Mouse (Mus musculus): ENCODE results near the gene Ccr3.
"Not testable (repeated sequence)": the region's sequence is repeated elsewhere in the genome, so short reads cannot be mapped to it uniquely, and the experiment has no call there.

Gene Ccr3

DNA sequence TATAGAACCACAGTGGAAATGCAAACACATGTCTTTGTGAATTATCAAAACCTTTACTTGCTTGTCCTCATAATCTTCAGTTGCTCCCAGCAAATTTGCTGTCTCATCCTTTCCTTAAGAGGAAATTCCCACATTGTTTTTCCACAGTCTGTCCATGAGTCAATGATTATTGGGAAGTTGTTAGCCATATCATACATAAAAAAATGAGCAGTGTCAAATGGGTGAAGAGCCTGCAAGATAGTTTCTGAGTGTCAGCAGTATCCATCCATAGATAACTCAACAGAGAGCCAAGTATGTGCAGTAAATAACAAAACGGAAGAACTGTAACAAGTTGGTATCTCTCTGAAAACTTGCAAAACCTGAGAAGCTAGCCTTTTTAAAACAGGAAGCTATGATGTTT, at the start of gene Ccr3:
TSS of gene Ccr3 (plus strand) at position 301 of the 400 bp plus-strand sequence.
- no peak for DNase-seq (ENCODE audit: extremely low read depth, low read depth, low spot score)

DNA sequence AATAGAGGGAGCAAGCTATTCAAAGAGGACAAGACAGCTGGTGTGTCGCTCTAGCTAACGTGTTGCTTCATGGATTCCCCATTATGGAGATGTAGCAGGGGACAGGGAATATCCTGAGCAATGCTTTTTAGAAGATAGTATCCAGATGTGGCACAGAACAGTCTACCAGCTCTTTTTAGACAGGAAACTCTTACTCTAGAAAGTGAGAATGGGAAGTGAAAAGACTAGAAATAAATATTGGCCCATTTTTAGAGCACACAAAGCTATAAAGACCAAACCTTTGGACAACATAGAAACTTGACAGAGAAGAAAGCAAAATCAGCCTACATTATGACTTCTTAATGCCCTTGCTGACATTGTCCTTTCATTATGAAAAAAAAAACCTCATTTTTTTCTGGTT, 46.1 kb upstream of the Ccr3 start:
- DNase-seq (ENCODE audit: extremely low read depth, low read depth, low spot score): no peak

- DNase-seq (ENCODE audit: extremely low read depth, low read depth, low spot score): no peak
Observed at GRCm38 (mm10) chr9:123976876-123977663, 44.7 kb upstream of the Ccr3 start.

GRCm38 (mm10) chr9:123978308-123978707, 43.5 kb upstream of the Ccr3 start, which contains the start of gene Ccr1l1:
TSS of gene Ccr1l1 (minus strand) at chr9:123978408.
- DNase-seq (ENCODE audit: extremely low read depth, low read depth, low spot score): no peak

DNA sequence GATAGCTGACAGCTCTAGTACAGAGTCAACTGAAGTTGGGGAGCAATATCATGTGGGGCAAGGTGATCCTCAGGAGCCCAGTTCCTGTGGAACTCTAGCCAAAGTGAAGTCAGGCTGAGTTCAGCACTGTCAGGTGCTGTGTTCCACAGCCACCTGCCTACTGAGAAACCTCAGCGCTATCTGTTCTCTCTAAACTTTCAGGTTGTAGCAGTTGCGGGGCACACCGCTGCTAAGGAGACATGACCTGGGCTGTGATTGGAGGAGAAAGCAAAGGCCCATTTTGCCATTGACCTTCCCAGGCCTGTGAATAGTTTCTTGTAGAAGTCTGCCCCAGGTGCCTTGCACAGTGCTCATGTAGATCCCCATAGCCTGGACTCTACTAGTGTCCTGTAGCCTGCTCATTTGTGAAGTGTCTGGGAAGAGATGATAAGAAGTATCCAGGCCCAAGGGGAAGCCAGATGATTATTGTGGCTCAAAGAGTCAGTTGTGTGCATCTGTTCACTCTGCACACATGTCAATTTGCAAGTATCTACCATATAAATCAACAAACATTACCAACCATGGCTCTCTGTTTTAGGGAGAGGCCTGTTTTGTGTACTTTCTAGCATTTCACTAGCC, 40.8 kb upstream of the Ccr3 start:
- DNase-seq (ENCODE audit: extremely low read depth, low read depth, low spot score): not testable (repeated sequence)

- DNase-seq (ENCODE audit: extremely low read depth, low read depth, low spot score): no peak
Observed at GRCm38 (mm10) chr9:123981909-123982308, 39.9 kb upstream of the Ccr3 start.

DNA sequence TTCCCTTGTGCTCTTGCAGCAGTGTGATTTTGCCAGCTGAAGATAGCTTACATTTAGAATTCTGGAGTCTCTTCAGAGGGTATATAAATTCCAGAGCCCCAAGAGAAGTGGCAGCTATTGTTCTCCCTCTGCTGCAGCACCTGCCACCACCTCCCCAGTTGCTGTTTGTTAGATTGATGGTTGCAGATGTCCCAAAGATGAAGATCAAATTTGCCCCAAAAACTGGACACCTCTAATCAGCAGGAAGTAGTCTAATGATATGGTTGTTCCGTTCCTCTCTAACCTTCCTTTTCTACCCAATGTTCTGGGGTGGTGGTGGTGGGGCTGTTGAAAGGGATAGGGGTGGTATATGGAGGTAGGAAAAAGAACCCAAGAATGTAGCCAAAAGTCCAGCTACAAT, 39.1 kb upstream of the Ccr3 start:
- DNase-seq (ENCODE audit: extremely low read depth, low read depth, low spot score): no peak

- DNase-seq (ENCODE audit: extremely low read depth, low read depth, low spot score): no peak
Observed at GRCm38 (mm10) chr9:123984943-123985342, 36.8 kb upstream of the Ccr3 start.

- DNase-seq (ENCODE audit: extremely low read depth, low read depth, low spot score): no peak
Observed at GRCm38 (mm10) chr9:123986217-123986616, 35.6 kb upstream of the Ccr3 start.

DNA sequence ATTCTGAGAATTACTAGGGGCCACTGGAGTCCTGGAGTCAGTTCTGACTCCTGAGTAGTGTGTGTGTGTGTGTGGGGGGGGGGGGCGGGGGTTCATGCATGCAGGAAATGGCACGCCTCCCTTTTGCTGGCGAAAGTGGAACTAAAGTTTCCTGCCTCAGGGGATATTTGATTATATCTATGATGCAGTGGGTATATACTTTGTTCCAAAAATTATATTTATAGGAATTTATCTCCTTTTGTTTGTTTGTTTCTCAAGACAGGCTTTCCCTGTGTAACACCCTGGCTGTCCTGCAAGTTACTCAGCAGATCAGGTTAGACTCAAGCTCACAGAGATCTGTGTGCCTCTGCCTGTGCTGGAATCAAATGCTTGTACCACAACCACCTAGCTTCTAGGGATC, 32.1 kb upstream of the Ccr3 start:
- DNase-seq (ENCODE audit: extremely low read depth, low read depth, low spot score): no peak

- no peak for DNase-seq (ENCODE audit: extremely low read depth, low read depth, low spot score)
Observed at GRCm38 (mm10) chr9:123991312-123991906, 30.4 kb upstream of the Ccr3 start.

- no peak for DNase-seq (ENCODE audit: extremely low read depth, low read depth, low spot score)
Observed at GRCm38 (mm10) chr9:123997719-123998118, 24.1 kb upstream of the Ccr3 start.

DNA sequence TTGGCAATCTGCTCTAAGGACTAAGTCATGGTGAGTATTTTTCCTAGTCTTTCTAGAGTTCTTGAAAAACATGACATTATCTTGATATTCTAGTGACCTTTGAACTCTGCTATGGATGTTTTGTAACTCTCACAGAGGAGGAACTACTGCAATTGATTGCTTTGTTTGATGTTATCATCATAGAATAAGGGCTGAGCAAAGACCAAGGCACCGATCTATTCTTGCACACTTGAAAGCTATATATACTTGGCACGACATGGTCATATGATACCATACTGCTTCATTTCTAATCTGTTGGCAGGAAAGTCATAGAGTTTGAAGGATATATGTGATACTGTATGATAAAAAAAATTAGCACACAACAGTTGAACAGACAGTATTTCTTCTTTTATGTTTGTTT, 22.0 kb upstream of the Ccr3 start:
- DNase-seq (ENCODE audit: extremely low read depth, low read depth, low spot score): no peak

- DNase-seq (ENCODE audit: extremely low read depth, low read depth, low spot score): no peak
Observed at GRCm38 (mm10) chr9:124012691-124013090, 9.1 kb upstream of the Ccr3 start.

GRCm38 (mm10) chr9:124013270-124013669, 8.5 kb upstream of the Ccr3 start:
- DNase-seq (ENCODE audit: extremely low read depth, low read depth, low spot score): no peak

DNA sequence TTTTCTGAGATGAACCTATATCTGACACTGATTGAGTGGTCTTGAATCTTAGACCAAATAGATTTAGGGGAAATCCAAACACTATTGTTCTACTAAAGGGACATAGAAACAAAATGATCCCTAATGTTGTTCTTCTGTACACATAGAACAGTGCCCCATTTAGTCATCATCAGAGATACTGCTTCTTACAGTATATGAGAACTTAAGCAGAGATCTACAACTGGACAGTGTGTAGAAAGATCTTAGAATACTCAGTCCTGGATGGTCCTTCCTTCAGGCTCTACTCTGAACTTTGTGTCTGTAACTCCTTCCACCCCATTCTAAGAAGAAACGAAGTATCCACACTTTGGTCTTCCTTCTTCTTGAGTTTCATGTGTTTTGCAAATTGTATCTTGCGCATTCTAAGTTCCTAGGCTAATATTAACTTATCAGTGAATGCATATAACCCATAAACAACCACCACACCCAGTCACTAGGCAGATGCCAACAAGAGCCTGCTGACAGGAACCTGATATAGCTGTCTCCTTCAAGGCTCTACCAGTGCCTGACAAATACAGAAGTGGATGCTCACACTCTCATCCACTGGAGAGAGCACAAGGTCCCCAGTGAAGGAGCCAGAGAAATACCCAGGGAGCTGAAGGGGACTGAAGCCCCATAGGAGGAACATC, 6.7 kb upstream of the Ccr3 start:
- DNase-seq (ENCODE audit: extremely low read depth, low read depth, low spot score): no peak

DNA sequence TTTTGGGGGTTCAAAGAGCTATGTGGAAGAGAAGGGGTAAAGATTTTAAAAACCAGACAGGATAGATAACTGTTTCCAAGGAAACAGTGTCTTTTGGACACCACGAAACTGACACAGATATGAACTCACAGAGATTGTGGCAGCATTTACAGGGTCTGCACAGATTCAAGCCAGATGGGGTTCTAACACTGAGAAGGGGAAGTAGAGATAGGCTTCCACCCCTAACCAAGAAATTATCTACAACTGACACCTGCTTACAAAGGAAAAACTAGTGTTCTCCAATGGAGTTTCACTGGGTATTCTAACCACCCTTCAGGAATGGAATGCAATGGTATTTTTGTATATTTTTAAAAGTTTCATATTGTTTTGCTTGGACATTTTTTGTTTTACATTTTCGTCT, 5.7 kb upstream of the Ccr3 start:
- no peak for DNase-seq (ENCODE audit: extremely low read depth, low read depth, low spot score)

DNA sequence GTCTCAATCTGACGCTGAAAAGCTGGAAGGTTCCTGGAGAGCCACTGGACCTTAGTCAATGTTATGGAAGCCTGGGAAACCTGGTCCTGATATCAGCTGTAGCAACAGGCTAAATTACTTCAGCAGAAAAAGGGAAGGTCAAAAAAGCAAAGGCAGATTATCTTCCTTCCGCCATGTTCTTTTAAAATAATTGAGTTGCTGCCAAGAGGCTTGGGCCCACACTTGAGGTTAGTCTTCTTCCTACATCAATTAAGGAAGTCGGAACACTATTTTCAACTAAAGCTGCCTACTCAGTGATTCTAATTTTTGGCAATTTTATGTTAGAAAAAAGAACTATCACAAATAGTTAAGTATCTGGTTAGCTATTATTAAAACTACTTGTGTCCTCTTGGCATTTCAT, 1.9 kb upstream of the Ccr3 start:
- DNase-seq (ENCODE audit: extremely low read depth, low read depth, low spot score): no peak

DNA sequence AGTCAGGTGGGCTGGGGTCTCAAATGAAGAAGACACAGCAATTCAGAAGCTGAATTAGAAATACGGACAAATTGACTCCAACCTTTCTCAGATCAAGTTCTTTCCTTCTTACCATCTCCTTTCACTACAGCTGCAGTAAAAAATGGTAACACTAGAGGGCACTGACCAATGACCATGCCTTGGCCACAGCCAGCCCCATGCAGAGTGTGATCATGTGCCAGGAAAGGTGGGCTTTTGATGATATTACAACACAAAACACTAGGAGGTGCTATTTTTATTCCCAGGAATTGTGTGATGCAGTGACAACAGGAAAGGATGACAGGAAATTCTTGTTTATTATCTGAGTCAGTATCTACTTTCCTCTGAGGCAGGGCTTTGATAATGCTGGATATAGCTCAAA, 11.6 kb downstream of the Ccr3 start:
- DNase-seq (ENCODE audit: extremely low read depth, low read depth, low spot score): no peak

- DNase-seq (ENCODE audit: extremely low read depth, low read depth, low spot score): no peak
Observed at GRCm38 (mm10) chr9:124037707-124038106, 15.9 kb downstream of the Ccr3 start.

DNA sequence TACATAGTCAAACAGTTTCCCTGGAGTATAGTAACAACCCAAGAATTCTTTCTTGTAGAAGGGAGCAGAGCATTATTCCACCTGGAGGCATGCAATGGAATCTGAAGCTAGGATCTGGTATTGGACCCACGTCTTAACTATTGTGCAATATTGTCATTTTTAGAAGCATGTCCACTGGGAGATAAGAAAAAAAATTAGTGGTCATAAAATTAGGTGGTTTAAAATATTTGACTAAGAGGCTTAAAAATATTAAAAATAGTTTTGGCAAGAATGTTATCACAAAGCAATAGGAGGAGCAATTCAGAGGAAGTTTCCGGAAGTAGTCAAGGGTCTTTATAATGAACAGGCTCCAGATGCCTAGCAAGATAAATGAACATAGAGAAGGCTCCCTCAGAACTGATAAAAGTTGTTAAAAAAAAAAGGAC, 16.4 kb downstream of the Ccr3 start:
- no peak for DNase-seq (ENCODE audit: extremely low read depth, low read depth, low spot score)

GRCm38 (mm10) chr9:124038949-124039348, 17.2 kb downstream of the Ccr3 start:
- DNase-seq (ENCODE audit: extremely low read depth, low read depth, low spot score): no peak

Measured in fat pad, adult 2 months (tissue).